Mouse (Mus musculus) frontal cortex, postnatal 25 days (tissue): ENCODE results near the gene Mcfd2.
"Not testable (repeated sequence)": the region's sequence is repeated elsewhere in the genome, so short reads cannot be mapped to it uniquely, and the experiment has no call there.

ENCODE experiments used
- DNase-seq, 2 experiments: peaks; one replicate each; pipeline ENCODE4 v3.0.0; 2022; ENCODE audit warnings: low spot score in 2 of 2

Gene Mcfd2

DNA sequence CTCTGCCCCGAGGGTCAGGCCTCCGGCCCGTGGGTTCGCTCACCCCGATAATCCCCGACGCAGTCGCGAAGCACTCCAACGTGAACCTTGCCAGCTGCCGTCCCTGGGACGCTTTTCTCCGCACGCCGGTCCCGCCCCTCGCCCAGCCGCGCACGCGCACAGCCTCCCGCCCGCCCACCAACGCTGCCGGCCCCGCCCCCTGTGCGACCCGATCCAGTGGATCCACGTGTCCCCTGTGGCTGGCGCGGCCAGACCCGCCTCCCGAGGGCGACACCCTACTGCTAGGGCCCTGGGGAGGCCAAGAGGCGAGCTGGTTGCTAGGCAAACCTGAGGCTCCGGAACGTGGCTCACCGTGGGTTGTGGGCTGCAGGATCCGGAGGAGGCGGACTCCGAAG is at the start of gene Mcfd2:
Gene Mcfd2, minus strand, starts transcription at position 144 of the 395 bp plus-strand sequence.
- DNase-seq: peak; percentile 69 to 81

DNA sequence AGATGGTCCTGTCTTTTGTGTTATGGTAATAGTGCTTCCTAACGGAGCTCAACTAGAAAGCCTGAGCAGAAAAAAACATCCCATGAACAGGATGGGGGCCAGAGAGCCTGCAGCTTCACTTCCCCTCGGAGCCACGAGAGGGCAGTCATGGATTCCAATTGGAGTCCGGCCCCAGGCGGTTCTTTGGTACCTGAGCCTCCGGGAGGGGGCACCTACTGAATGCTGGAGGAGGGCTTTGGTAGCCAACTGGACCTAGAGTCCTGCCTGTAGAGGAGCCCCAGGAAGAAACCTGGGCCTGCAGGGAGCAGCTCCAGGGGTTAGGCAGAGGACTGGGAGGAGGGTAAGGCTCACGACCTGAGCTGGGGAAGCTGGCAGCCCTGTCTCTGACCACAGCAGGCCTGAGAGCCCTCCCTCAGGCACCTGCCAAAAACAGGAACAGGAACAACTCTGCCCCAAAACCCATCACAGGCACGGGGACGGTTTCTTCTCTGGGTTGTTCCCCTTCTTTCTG is 49.3 kb upstream of the Mcfd2 start:
- DNase-seq: peak; percentile 88 to 90

GRCm38 (mm10) chr17:87314530-87314946 is 48.8 kb upstream of the Mcfd2 start:
- DNase-seq: no peak

DNA sequence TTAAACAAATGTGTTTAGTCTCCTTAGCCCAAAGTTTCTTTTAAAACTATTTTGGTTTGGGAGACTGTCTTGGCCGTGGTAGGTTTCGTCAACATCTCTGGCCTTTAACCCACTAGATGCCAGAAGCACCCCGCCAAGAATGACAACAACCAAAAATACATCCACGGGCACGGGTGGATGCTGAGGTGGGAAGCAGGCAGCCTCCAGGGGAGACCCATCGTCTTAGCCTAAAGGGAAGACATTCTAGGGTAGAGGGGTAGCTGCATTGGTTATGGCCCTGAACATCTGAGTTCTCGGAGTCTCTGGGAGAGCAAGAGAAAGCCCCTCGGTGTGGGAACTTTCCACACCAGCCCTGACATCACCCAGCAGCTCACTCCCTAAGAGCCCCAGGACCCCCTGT is 48.4 kb upstream of the Mcfd2 start:
- no peak for DNase-seq

- DNase-seq: no peak
Measured at GRCm38 (mm10) chr17:87312924-87313870, 47.5 kb upstream of the Mcfd2 start.

GRCm38 (mm10) chr17:87312351-87312750 is 46.6 kb upstream of the Mcfd2 start:
- DNase-seq: no peak

DNA sequence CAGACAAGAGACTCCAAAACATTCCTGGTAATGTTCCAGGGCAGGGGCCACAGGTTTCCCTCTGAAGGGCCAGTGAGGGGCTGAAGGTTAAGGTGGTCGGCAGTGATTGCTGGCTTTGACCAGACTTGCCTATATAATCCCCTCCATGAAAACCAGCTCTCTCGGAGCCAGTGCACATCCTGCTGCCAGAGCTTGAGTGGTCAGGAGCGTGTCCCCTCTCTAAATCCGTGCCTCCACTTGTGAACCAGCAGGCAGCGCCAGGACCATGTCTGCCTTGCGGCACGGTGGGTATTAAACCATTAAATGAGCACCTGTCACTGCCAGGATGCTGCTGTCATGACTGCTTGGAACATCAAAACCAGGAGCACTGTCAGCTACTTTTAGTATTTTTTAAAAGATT is 44.8 kb upstream of the Mcfd2 start:
- DNase-seq: no peak

DNA sequence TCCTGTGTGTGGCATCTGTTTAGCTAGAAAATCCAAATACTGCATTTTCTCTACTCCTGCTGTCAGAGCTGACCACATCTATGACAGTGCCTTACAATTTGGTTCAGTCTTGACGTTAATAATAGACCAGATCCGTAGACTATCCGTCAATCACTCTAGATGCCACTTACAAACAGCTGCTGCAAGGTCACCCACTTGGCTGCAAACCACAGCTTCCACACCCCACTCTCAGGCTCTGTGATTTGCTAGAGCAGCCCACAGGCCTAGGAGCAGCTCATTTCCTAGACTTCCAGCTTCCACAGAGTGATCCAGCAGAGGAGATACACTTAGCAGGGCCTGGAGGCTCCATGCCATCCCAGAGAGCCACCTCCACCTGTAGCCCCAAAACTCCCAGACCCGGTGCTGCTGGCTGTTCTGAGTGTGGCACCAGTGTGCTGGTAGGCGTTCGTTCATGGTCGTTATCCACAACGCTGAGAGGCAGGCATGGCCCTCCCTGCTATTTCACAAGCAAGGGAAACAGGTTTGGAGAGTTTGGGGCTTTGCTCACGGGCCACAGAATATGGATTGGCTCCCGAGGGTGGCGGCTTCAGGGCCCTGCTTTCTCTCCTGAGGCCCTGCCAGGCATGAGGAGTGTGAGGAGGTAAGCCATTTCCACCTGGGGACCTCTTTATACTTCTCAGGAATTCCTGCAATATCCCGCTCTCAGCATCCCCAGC is 43.5 kb upstream of the Mcfd2 start:
- DNase-seq: no peak

DNA sequence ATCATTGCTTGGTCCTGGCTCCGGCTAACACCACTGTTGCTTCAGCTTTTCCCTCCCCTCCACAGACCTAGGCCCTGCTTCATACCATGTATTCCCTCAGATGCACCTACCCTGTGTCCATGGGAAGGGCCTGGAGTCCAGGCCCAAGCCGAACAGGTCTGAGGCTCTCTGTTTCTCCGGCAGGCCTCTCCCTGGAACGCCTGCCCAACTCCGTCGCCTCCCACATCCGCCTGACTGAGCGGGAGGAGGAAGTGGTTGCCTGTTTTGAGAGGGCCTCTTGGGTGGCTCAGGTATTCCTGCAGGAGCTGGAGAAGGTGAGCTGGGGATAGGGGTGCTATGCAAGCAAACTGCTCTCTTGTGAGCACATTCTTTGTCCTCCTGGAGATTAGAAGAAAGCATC is 41.0 kb upstream of the Mcfd2 start:
- DNase-seq: no peak

GRCm38 (mm10) chr17:87305065-87305464 is 39.3 kb upstream of the Mcfd2 start:
- DNase-seq: no peak

GRCm38 (mm10) chr17:87304151-87304894 is 38.6 kb upstream of the Mcfd2 start:
- no peak for DNase-seq

- DNase-seq: no peak
Measured at GRCm38 (mm10) chr17:87302014-87302794, 36.5 kb upstream of the Mcfd2 start.

DNA sequence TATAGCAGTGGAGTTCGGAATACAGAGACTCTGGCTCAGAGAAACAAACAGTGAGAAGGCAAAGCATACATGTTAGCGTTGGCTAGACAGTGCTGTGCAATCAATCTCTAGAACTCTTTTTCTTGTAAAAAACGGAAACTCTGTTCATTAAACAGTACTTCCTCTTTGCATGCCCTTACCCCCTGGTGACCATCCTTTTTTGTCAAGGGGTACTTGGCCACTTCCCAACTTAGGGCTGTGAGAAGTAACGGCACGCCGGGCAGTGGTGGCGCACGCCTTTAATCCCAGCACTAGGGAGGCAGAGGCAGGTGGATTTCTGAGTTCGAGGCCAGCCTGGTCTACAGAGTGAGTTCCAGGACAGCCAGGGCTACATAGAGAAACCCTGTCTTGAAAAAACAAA is 35.9 kb upstream of the Mcfd2 start:
- DNase-seq: not testable (repeated sequence)

DNA sequence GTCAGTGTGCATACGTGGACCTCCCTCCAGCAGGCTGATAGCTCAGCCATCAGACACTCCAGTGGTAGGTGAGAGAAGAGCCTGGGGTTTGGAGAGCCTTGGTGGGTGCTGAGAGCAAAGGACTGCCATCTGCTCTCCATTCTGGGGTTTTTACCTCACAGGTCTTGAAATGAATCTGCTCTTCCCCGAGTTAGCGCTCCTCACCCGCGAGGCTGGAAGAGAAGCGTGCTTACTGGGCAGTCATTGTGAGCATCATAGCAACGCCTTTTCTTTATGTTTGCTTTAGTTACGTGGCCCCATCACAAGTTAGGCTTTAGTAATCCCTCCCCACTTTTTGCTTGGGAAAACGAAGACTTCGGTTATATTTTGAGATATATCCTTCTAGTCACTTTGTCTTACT is 34.6 kb upstream of the Mcfd2 start:
- DNase-seq: no peak

- no peak for DNase-seq
Measured at GRCm38 (mm10) chr17:87298944-87299343, 33.2 kb upstream of the Mcfd2 start.

GRCm38 (mm10) chr17:87296701-87297100 is 31.0 kb upstream of the Mcfd2 start:
- DNase-seq: not testable (repeated sequence)

DNA sequence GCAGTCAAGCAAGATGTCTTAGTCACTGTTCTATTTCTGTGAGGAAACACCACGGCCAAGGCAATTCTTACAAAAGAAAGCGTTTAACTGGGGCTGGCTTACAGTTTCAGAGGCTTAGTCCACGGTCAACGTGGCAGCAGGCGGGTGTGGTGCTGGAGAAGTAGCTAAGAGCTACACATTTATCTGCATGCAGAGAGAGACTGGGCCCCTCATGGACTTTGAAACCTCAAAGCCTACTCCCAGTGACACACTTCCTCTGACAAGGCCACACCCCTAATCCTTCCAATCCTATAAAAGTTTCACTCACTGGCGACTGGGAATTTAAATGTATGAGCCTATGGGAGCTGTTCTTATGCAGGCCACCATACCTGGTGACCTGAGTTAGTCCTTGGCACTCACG is 30.0 kb upstream of the Mcfd2 start:
- DNase-seq: no peak

DNA sequence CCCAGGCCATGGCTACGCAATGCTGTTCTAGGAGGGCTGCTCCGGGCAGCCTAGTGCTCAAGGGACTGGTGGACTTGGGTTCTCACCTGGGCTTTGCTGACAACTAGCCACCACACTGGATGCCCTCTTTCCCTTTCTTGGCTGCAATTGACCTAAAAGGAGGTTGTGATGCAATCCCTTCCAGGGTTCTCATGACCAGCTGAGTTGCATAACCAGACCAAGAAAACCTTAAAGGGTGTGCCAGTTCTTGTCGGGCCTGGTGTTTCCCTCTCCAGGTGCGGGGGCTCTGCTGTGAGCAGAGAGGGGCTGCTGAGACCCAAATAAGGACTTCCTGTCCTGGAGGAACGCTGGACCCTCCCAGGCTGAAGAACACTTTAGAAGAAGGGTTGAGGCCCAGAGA is 27.4 kb upstream of the Mcfd2 start:
- DNase-seq: no peak

DNA sequence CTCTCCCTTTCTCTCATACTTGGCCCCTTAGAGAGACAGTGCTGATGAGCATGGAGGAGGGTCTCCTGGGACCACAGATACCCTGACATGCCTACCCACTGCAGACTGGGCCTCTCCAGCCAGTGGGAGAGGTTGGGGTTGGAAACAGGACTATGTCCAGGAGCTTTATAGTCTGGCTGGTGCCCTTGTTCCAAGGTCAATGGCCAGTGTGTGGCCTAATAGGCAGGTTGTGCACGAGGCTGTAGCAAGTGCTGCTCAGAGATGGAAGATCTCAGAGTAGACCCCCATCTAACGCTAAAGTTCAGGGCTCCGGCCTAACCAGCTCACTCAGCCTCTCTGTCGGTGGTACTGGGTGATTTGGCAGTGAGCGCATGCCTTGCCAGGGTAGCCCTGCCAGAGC is 26.0 kb upstream of the Mcfd2 start:
- DNase-seq: no peak

- no peak for DNase-seq
Measured at GRCm38 (mm10) chr17:87291037-87291436, 25.3 kb upstream of the Mcfd2 start.

DNA sequence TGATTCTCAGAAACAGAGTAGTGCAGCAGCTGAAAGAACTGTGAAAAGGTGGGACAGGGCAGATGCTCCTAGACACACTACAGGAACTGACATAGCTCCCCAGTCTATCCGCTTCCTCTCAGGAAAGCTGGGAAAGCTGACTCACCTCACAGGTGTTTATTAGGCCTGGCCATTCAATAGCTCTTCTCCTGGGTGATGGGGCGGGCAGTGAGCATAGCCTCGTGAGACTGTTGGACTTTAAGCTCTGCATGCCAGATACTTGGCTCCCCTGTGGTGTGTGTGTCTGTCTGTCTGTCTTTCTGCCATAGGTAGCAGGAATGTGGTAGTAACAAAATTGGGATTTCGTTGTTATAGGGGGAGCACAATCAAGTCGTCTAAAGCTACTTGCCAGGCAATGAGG is 23.6 kb upstream of the Mcfd2 start:
- no peak for DNase-seq
